Mouse (Mus musculus): Measurements from ENCODE around the gene Tmem161b. TPM values are rescaled to one million over a fixed set of nuclear protein-coding genes. Genes with fewer than 3 reads are reported as not detected.

The Tmem161b gene
- polyA plus RNA-seq, 1 experiment from 2014 or later, result 23.0 TPM

- no peak overlapping the region for H3K27ac ChIP-seq
- no peaks in the 10 kb centered on the region for H3K9me3 ChIP-seq
- H3K36me3 ChIP-seq (replicated peaks), result peaks cover 28% of the 10 kb centered on the region
- peaks cover 10% of the 10 kb centered on the region for H3K4me1 ChIP-seq
- H3K4me3 ChIP-seq, result no peak overlapping the region
- no peak for DNase-seq (ENCODE audit: extremely low spot score, low spot score)
- 95% methylated on average over 4 of the region's 4 CpGs for WGBS
- no peaks in the 10 kb centered on the region for H3K27me3 ChIP-seq (ENCODE audit: poor library complexity, severe bottlenecking)
Measured at GRCm38 (mm10) chr13:84280352-84280751, 58.3 kb downstream of the Tmem161b start.

GRCm38 (mm10) chr13:84282966-84283365 is 60.9 kb downstream of the Tmem161b start:
- Histone ChIP-seq H3K9me3 (no peaks in the 10 kb centered on the region), H3K4me3 (no peak overlapping the region), H3K4me1 (peaks cover 21% of the 10 kb centered on the region), H3K27me3 (ENCODE audit: poor library complexity, severe bottlenecking) (no peaks in the 10 kb centered on the region), H3K27ac (no peak overlapping the region), H3K36me3 (replicated peaks) (peaks cover 30% of the 10 kb centered on the region)
- DNase-seq (ENCODE audit: extremely low spot score, low spot score), result no peak

GRCm38 (mm10) chr13:84284764-84285558 is 62.9 kb downstream of the Tmem161b start:
- Histone ChIP-seq H3K9me3 (no peaks in the 10 kb centered on the region), H3K4me1 (peaks cover 21% of the 10 kb centered on the region), H3K36me3 (replicated peaks) (peaks cover 46% of the 10 kb centered on the region), H3K27ac (peak overlapping the region; percentile 88), H3K4me3 (peak overlapping the region; percentile 30), H3K27me3 (ENCODE audit: poor library complexity, severe bottlenecking) (no peaks in the 10 kb centered on the region)
- DNase-seq (ENCODE audit: extremely low spot score, low spot score), result peak; percentile 69
- 12% methylated on average over 7 of the region's 7 CpGs for WGBS

GRCm38 (mm10) chr13:84285559-84285945 is 63.5 kb downstream of the Tmem161b start:
- H3K36me3 ChIP-seq (replicated peaks), result peaks cover 49% of the 10 kb centered on the region
- H3K27ac ChIP-seq, result peak overlapping the region; percentile 88
- H3K27me3 ChIP-seq (ENCODE audit: poor library complexity, severe bottlenecking), result no peaks in the 10 kb centered on the region
- DNase-seq (ENCODE audit: extremely low spot score, low spot score), result peak; percentile 31
- peaks cover 21% of the 10 kb centered on the region for H3K4me1 ChIP-seq
- WGBS, result 35% methylated on average over 3 of the region's 3 CpGs
- H3K9me3 ChIP-seq, result no peaks in the 10 kb centered on the region
- H3K4me3 ChIP-seq, result peak overlapping the region; percentile 23

- no peak for DNase-seq (ENCODE audit: extremely low spot score, low spot score)
- no peak overlapping the region for H3K4me3 ChIP-seq
- H3K36me3 ChIP-seq (replicated peaks), result peaks cover 58% of the 10 kb centered on the region
- H3K4me1 ChIP-seq, result peaks cover 7% of the 10 kb centered on the region
- 80% methylated on average over 2 of the region's 2 CpGs for WGBS
- no peaks in the 10 kb centered on the region for H3K9me3 ChIP-seq
- peak overlapping the region; percentile 40; the same call in 1 of the 2 replicates for H3K27ac ChIP-seq
- H3K27me3 ChIP-seq (ENCODE audit: poor library complexity, severe bottlenecking), result no peaks in the 10 kb centered on the region
Measured at GRCm38 (mm10) chr13:84299445-84300053, 77.5 kb downstream of the Tmem161b start.

GRCm38 (mm10) chr13:84343272-84343671 is 121.2 kb downstream of the Tmem161b start:
- Histone ChIP-seq H3K27ac (peak overlapping the region; percentile 94), H3K4me3 (no peak overlapping the region), H3K36me3 (replicated peaks) (no peaks in the 10 kb centered on the region), H3K9me3 (no peaks in the 10 kb centered on the region), H3K4me1 (peaks cover 64% of the 10 kb centered on the region), H3K27me3 (ENCODE audit: poor library complexity, severe bottlenecking) (peaks cover 63% of the 10 kb centered on the region)
- DNase-seq (ENCODE audit: extremely low spot score, low spot score), result no peak
- WGBS, result 10% methylated on average over 5 of the region's 5 CpGs

GRCm38 (mm10) chr13:84343691-84344495 is 121.8 kb downstream of the Tmem161b start:
- Histone ChIP-seq H3K4me3 (peak overlapping the region; percentile 10; the same call in 1 of the 2 replicates), H3K4me1 (peaks cover 70% of the 10 kb centered on the region), H3K27ac (peak overlapping the region; percentile 94), H3K27me3 (ENCODE audit: poor library complexity, severe bottlenecking) (peaks cover 63% of the 10 kb centered on the region), H3K9me3 (no peaks in the 10 kb centered on the region), H3K36me3 (replicated peaks) (no peaks in the 10 kb centered on the region)
- 4% methylated on average over 13 of the region's 13 CpGs for WGBS
- peak; percentile 31 for DNase-seq (ENCODE audit: extremely low spot score, low spot score)

GRCm38 (mm10) chr13:84344711-84345110 is 122.6 kb downstream of the Tmem161b start:
- Histone ChIP-seq H3K4me3 (peak overlapping the region; percentile 10; the same call in 1 of the 2 replicates), H3K9me3 (no peaks in the 10 kb centered on the region), H3K27me3 (ENCODE audit: poor library complexity, severe bottlenecking) (peaks cover 64% of the 10 kb centered on the region), H3K27ac (peak overlapping the region; percentile 94), H3K36me3 (replicated peaks) (no peaks in the 10 kb centered on the region), H3K4me1 (peaks cover 78% of the 10 kb centered on the region)
- WGBS, result 6% methylated on average over 7 of the region's 7 CpGs
- no peak for DNase-seq (ENCODE audit: extremely low spot score, low spot score)

GRCm38 (mm10) chr13:84345114-84345513 is 123.0 kb downstream of the Tmem161b start:
- DNase-seq (ENCODE audit: extremely low spot score, low spot score), result peak; percentile 46
- peaks cover 82% of the 10 kb centered on the region for H3K4me1 ChIP-seq
- H3K36me3 ChIP-seq (replicated peaks), result no peaks in the 10 kb centered on the region
- H3K27ac ChIP-seq, result peak overlapping the region; percentile 94
- WGBS, result 2% methylated on average over 8 of the region's 8 CpGs
- H3K27me3 ChIP-seq (ENCODE audit: poor library complexity, severe bottlenecking), result peaks cover 68% of the 10 kb centered on the region
- H3K4me3 ChIP-seq, result peak overlapping the region; percentile 56
- H3K9me3 ChIP-seq, result no peaks in the 10 kb centered on the region

Small RNA genes within 50 kb of the gene (microRNA-seq; reads per million reads assigned to microRNA genes)
- not detected for gene Gm24331
